In the genomic region with DNA sequence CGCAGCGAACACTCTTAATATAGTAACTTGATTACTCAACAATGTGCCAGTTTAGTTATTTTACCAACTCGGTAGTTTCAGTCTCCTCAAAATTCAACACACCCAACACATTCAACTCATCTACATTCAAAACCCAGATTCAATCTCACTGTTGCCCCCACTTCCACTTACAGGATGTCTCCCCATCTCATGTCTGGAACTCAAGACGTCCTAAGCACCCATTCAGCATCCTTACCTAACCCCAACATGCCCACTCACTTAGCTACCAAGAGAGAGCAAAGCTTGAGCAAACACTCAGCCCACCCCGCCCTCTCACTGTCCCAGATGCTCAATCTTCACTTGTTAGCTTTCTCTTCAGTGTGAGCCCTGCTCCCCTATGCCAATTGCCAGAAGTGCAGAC, we compare ENCODE assay signal across 15 mouse cellular contexts.
"Had no signal": no experiment of that assay in that cellular context is flagged by ENCODE, and none has a peak within 500 bp of the region (broad histone marks: within the 10 kb centered on the region; RNA-seq: fewer than 3 reads in every experiment).

No protein-coding gene starts in this region.

- H3K4me2 ChIP-seq: limb, embryonic 13.5 days; neural tube, embryonic 15.5 days; stomach, embryonic 15.5 days had no signal

- H3K36me3 ChIP-seq: limb, embryonic 13.5 days; neural tube, embryonic 15.5 days; stomach, embryonic 15.5 days had no signal

- H3K27ac ChIP-seq: kidney, postnatal 0 days; limb, embryonic 13.5 days; neural tube, embryonic 15.5 days; stomach, embryonic 15.5 days had no signal

- H3K4me1 ChIP-seq: limb, embryonic 13.5 days; neural tube, embryonic 15.5 days; stomach, embryonic 15.5 days had no signal

- H3K9me3 ChIP-seq: limb, embryonic 13.5 days; neural tube, embryonic 15.5 days; stomach, embryonic 15.5 days had no signal

- H3K4me3 ChIP-seq: limb, embryonic 13.5 days; myocyte; neural tube, embryonic 15.5 days; stomach, embryonic 15.5 days had no signal

- DNase-seq: kidney, adult 11 months; kidney, adult 9 months; kidney, postnatal 36 days; layer of hippocampus, adult 9-11 months; left cerebral cortex, postnatal 4 days; lung, adult 18-20 months; midbrain, embryonic 14.5 days; right cerebral cortex, postnatal 4 days; spleen, adult 18-20 months; thymus, postnatal 36 days had no signal

- H3K9ac ChIP-seq: limb, embryonic 13.5 days; neural tube, embryonic 15.5 days; stomach, embryonic 15.5 days had no signal

- H3K27me3 ChIP-seq: limb, embryonic 13.5 days; neural tube, embryonic 15.5 days; stomach, embryonic 15.5 days had no signal
